Mouse (Mus musculus) MEL-GATA-1-ER (cell line): ENCODE data around the gene Cntnap5b.
"Not testable (repeated sequence)": the region's sequence is repeated elsewhere in the genome, so short reads cannot be mapped to it uniquely, and the experiment has no call there.

ENCODE experiments used
- DNase-seq: peaks from one replicate; pipeline ENCODE4 v3.0.0-alpha.2; 2012; ENCODE audit warnings: low read depth; ENCODE audit errors: extremely low read depth

The Cntnap5b gene

DNA sequence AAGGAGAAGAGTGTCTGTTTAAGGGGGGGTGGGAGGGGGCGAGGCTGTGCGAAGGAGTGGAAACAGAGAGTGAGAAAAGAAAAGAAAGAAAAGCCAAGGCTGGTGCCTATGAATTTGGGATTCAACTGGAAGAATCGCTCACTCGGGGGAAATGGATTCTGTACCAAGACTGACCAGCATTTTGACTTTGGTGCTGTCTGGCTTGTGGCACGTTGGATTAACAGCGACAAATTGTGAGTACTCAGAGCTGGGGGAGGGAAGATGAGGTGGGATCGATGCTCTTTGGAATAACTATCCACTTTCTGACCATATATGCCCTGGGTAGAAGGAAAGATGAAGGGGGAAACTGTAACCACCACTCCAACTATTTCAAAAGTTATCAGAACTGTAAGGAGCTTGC is at the start of gene Cntnap5b:
Cntnap5b (plus strand) TSS at position 152 of the 400 bp plus-strand sequence.
- no peak for DNase-seq

DNA sequence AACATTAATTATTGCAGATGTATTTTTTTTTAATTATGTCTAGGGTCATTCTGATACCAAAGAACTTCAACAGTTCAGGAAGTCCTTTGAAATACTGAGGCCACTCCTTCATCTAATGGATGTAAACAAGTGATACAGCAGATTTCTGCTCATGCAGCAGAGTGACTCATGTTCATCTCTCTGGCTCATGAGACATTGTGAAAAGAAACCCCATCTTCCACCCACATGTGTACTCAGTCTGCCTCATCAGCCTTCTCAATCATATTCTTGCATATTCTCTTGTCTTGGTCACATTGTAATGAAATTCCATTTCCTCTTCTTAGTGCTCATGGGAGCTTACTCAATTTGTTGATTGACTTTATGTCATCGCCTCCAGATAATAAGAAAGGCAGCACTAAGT is 12.6 kb upstream of the Cntnap5b start:
- DNase-seq, result no peak

DNA sequence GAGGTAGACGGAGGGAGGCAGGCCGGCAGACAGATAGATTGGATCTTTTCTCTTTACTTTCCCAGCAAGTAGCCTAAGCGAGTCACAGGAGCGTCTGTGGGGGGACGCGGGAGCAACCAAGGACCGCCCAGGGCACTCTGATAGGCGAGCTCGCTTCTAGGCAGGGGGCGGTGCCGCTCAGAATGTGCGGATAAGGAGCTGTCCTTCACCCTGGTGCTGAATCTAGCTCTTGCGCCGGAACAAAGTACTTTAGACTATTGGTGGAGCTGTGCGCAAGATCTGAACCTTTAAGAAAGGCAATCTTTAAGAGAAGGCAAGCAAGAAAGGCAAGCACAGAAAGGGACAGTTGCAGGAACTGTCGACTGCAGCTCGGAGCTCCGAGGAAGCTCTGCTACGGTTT is 382 bp upstream of the Cntnap5b start:
- no peak for DNase-seq

DNA sequence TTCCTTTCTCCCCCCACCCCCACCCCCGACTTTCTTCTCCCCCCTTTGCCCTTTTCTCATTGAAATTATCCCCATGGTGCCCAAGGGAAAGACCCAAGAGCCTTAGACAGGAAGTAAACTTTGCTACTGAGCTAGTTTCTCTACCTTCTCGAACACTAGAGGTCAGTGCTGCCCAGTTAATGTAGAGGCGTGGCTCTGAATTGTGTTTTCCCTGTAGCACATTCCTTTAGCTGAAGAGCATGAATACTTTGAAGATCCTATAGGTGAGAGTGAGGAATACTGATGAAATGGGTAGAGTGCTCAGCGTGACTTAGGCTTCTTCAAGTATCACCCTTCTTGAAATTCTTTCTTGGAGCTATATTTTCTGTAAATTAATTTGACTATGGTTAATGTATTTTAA is 1.6 kb downstream of the Cntnap5b start:
- no peak for DNase-seq

DNA sequence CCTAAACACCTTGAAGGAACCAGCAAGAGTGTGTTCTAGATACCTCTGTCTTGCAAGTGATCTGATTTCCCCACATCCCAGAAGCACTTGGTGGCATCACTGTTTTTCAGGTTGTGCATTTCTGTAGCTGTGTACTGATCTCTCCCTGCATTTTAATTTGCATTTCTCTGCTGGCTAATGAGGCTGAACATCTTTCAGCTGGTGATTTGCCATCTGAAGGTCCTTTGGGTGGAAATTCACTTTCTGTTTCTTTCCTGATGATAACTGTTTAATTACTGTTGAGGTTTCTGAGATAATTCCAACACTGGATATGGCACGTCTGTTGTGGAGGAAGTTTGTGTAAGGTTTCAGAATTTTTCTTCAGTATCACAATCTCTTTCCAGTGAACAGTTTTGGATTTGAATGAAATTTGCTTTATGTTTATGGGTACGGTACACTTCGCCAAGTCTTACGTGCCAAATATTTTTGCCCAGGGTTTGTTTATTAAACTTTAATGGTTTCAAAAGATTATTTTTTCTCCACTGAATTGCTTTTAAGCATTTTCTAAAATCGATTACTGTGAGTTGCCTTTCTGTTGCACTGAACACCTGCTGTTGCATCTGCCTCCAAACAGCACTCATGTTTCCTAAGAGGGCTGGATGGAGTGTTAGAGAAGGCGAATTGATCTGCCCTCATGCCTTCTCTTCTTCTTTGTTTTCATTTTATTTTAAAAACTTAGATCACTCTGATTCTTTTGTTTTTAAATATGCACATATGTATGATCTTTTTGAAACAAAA is 41.0 kb downstream of the Cntnap5b start:
- no peak for DNase-seq

DNA sequence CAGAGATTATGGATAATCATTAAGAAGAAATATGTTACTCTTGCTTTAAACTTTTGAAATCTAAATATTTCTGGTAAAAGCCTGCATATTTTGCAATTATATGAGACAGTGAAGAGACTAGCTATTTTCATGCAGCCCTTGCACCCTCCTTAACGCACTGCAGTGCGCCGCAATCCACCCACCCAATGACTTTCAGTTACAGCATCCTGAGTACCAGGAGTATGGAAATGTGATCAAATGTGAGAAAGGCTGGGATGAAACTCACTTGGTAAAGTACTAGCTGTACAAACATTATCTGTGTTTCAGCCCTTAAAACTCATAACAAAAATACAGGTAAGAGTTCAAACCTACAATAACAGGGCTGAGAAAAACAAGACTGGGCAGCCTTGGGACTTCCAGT is 99.8 kb downstream of the Cntnap5b start:
- no peak for DNase-seq

DNA sequence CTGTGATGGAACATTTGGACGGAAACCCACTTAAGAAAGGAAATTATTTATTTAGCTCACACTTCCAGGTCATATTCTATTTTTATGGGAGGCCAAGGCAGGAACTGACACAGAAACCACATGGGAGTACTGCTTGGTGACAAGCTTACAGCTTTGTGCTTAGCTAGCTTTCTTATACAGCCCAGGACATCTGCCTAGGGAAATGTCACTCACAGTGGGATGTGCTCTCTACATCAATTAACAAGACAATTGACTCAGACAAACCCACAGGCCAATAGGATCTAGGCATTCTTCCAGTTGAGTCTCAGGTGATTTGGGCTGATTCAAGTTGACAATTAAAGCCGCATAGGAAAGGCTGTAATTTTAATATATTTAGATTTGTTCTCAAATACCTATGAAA is 135.2 kb downstream of the Cntnap5b start:
- no peak for DNase-seq

DNA sequence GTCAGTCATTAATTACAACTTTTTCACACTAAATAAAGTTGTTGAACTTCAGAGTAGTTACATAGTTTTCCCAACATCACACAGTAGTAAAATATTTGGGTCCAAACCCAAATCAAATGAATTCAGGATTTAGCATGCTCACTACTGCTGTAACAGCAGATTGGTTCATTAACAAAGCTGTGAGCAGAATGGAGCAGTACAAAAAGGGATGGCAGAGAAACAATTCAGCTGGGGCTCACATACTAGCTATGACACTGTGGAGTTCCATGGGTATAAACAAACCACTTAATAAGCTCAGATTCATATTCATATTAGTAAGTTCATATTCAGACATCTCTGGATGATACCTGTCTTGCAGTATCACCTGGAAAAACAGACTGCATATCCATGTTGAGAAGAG is 170.9 kb downstream of the Cntnap5b start:
- no peak for DNase-seq

DNA sequence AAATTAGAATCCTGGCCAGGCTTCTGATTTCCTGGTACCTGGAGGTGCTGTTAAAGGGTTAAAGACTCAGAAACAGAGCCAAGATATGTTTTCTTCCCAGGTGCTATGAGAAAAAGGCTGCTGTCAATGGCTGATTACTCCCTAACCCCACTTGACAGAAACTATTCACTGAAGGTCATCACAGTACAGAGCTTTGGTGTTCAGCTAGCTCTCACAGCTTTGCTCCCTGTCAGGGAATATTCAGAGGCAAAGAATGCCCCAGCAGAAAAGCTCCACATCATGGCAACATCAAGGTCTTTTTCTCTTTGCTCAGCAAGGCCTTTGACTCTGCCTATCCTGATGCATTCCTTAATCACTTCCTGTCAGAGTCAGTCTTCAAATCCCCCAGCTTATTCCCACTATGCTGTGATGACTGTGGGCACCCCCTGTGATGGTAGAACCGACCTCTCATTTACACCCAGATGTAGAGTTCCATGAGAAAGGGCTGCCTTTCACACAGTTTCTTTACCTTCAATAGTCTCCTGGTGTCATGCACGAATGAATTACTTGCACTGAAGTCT is 186.9 kb downstream of the Cntnap5b start:
- no peak for DNase-seq

DNA sequence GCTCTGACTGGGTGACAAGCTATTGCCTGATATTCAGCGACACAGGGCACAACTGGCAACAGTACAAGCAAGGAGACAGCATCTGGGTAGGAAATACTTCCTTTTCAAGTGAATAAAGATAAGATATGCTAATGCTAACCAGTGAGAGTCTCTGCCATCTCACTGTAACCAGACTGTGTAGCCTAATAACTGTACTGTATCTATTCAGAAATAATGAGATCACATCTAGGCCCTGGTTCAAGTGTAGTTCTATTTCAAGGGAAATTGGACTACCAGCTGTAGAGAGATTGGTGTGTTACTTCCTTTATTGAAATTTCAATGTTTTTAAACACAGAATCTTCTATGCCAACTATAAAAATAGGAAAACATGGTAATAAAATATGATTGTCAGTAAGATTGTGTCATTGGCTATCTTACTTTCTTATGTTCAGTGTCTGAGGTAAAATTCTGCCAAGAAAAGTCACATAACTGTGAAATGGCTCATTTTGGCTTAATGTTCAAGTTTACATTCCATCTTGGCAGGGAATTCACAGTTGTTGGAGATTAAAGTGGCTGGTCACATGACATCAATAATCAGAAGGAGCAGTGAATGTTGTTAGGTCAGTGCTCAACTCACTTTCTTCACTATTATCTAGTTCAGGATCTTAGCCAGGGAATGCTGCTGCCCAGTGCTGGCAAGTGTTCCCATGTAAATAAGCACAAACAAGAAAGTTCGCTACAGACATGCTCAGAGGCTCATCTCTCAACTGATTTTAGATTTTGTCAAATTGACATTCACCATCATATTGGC is 194.9 kb downstream of the Cntnap5b start:
- DNase-seq, result no peak

DNA sequence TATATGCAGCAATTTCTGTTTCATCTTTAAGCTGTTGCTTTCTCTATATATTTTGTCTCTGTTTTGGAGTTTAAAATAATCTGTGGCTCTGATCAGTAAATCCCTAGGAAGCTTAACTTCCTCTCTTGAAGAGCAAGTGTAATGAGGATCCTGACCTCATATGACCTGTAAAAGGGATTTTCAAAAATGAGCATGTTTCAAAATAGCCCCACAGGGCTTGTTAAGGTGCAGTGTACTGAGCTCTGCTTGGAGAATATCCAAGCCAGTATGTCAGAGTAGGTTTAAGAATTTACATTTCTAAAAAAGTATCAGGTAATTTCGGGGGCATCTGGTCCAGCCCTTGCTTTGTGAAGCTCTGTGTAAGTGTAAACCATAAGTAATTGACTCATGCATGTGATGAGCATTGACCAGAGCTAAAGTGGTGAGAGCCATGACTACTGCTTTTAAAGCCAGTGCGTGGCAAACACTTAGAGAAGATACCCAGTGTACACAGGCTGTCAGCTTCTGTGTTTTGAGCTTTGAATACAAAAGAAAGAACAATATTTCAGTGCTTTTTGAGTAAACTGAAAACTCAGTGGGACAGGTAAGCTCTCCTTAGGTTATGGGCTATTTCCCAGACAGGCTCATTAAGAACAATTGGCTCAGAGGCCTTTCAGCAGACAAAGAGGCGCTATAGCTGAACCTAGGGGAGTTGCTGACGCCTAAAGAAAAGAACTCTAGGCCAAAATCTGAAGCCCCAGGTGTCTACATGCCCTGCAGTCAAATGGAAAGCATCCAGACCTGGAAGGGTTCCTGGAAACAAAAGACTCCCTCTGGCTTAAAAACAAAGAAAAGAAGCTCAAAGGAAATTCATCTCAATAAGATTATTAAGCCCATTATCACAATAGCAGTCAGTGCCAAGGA is 197.9 kb downstream of the Cntnap5b start:
- DNase-seq, result no peak

DNA sequence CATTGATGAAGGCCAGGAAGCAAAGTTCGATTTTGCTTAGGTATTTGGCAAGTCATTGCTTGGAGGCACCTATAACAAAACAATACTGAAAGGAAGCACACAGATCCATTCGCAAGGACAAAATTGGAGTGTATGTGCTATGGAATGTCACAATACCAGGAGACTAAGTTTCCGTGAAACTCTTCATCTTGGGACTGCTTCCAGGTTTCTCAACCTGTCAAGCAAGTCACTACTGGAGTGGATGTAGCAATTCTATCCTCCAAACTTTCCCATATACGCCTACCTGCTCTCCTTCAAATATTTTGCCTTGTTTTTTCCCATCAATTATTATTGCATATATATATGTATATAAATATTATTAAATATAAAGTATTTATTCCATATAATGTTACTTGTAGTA is 228.7 kb downstream of the Cntnap5b start:
- DNase-seq, result not testable (repeated sequence)

DNA sequence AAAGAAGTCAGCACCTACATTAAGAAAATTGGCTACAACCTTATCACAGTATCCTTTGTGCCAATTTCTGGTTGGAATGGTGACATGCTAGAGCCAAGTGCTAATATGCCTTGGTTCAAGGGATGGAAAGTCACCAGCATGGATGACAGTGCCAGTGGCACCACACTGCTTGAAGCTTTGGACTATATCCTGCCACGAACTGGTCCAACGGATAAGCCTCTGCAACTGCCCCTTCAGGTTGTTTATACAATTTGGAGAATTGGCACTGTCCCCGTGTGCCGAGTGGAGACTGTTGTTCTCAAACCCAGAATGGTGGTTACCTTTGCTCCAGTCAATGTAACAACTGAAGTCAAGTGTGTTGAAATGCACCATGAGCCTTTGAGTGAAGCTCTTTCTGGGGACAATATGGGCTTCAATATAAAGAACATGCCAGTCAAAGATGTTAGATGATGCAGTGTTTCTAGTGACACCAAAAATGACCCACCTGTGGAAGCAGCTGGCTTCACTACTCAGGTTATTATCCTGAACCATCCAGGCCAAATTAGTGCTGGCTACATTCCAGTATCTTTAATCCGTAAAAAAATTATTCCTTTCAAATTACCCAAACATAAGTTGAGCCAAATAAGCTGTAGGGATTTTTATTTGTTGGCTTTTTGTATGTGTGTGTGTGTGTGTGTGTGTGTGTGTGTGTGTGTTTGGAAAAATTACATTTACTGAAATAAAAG is 233.6 kb downstream of the Cntnap5b start:
- DNase-seq, result no peak

DNA sequence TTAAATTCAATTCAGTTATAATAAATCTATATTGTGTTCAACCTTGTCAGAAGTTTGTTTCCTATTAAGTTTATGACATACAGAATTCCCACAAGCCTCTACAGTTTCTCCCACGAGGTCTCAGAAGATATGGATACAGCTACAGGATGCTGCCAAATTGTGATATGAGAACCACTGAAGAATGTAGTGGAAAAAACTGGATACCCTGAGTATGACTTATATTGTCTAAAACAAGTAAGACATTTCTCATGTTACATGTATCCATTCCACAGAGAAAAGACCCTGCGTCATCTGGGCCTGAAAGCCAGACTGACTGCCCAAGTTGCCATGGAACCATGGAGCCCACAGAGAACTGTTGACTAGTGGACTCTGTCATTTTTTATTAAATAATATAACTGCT is 269.2 kb downstream of the Cntnap5b start:
- DNase-seq, result no peak

DNA sequence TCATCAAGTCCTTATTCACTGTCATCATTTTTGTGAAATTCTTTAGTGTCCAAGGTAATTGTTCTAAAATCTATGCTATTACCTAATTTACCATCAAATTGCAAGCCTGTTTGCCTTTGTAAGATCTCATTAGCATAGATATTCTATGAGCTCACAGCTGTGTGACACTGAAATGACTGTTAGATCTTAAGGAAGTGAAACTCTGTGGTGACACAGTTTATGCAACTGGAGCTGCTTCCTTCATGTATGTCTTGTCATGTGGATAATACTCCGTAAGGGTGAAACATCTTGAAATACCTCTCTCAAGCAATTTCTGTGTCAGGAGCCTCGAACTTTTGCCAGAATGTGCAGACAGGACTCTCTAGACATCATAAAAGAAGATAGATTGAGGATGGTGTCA is 307.2 kb downstream of the Cntnap5b start:
- DNase-seq, result no peak

DNA sequence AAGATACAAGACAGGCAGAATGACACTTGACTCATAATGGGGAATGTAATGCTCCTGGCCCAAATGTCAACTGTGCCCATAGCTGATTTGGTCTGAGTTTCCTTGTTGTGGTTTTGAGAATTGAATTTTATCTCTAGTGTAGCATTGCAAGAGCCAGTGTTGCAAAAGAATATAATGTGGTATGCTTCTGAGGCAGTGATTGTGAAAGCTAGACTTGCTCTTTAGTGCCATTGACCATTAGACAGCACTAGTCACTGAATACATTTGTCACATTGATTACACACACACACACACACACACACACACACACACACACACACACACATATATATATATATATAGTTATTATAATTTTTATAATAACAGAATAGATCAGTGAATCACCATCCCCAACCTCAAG is 328.0 kb downstream of the Cntnap5b start:
- no peak for DNase-seq

DNA sequence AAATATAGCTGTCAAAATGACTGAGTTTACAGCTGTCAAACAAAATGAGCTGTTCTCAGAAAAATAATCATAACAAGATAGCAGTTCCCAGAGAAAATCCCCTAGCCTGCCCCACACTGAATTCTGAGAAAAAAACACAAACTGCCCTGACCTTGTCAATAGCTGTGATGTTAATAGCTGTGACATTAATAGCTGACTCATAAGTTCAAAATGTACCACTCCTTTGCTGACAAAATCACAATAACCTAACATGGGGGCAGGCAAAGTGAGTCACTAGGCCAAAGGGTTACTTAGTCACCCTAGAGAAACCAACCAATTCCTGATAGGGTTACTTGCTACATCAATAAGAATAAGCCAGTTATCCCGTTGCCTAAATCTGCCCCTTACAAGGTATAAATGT is 328.5 kb downstream of the Cntnap5b start:
- DNase-seq, result no peak

DNA sequence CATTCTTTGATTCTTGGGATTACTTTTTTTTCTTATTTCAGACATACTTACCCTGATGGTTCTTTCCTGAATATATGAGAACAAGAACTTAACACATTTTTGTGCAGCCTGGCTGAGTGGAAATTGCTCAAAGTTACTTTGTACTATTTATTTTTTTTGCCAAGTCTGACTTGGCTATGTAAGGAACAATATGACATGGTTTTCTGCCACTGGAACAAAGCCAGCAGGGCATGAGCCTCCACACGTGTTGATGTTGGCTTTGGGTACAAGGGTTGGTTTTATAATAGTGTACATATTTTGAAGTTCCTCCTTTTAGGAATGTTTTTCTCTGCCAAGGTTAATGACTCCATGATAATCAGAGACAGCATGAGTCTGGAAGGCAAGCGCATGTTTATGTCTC is 331.8 kb downstream of the Cntnap5b start:
- DNase-seq, result no peak

DNA sequence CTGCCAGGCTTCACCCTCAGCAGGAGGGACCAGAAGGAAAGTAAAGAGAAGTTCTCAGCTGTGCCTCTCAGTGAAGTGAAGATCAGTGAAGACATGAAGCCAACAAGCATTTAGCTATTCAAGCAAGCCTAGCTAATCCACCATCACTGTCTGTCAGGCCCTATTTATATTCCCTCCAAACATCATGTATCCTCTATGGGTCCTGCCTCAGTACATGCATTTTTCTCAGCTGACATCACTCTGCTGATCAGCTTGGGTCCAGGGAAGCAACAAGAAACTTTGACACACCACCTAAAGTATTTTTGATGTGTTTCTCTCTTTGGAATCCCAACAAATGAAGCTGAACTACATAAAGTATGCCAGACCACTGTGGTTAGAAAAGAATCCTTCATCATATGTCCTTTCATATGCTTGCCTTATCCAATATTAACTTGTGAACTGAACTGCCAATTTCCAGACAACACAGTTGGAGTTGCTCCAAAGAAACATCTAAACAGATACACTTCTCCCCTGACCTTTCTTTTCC is 349.9 kb downstream of the Cntnap5b start:
- no peak for DNase-seq

DNA sequence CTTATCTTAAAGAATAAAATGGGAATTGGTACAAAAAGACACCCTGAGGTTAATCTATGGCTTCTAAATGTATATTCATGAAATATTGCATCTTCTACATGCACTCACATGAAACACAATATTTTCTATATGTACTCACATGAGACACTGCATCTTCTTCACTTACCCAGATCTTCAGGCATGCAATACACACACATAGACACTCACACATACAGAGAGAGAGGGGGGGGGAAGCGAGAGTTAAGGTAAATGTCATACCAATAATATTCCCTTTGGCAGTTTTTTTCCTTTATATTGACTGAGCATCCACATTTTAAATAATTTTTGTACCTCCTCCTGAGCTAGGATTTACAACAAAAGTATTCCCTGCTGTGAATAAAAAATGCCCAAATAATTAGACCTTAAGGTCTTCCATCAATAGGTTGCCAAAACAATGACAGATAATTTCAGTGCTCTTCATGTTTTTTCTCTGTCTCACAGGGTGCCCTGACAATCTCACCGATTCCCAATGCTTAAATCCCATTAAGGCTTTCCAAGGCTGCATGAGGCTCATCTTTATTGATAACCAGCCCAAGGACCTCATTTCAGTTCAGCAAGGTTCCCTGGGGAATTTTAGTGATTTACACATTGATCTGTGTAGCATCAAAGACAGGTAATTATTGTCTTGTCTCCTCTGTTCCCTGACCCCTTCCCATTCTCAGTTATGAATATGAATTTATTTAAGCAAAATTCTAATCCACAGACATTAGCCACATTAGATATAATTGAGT is 391.2 kb downstream of the Cntnap5b start:
- DNase-seq, result no peak
